Mouse (Mus musculus) layer of hippocampus, adult 18-20 months (tissue): ENCODE results near the gene Pip5k1c. TPM values are rescaled to one million over a fixed set of nuclear protein-coding genes. Genes with fewer than 3 reads are reported as not detected.

Experiments
- DNase-seq, 2 experiments: peaks; one replicate each; pipeline ENCODE4 v3.0.0; 2022; ENCODE audit warnings: low spot score in 2 of 2
- long read RNA-seq: library from polyadenylated mRNA; stranded (forward); transcript quantifications from one replicate; pipeline ENCODE4 v2.0.0, GENCODE M21; 2021
- total RNA-seq, 2 experiments: library from RNA; stranded (reverse); gene quantifications; 2 replicates each; pipeline ENCODE4 v1.2.3; 2021

Gene Pip5k1c
- 100 to 1,000 TPM; 303 to 304 TPM for total RNA-seq
- long read RNA-seq, full-length matches to known transcripts = 301 of 448 reads
- long read RNA-seq, partial matches to known transcripts = 71 of 448 reads
- long read RNA-seq, other reads (novel, unspliced or antisense) = 76 of 448 reads

- DNase-seq = peak; percentile 99 to 100
Observed at GRCm38 (mm10) chr10:81292554-81293333, at the start of gene Pip5k1c. Gene Pip5k1c, plus strand, starts transcription at chr10:81292963.

- no peak for DNase-seq
Observed at GRCm38 (mm10) chr10:81244146-81244545, 48.6 kb upstream of the Pip5k1c start.

- peak in 1 of 2 experiments; percentile 71 for DNase-seq
Observed at GRCm38 (mm10) chr10:81244595-81244994, 48.2 kb upstream of the Pip5k1c start.

- DNase-seq = no peak
Observed at GRCm38 (mm10) chr10:81245166-81245565, 47.6 kb upstream of the Pip5k1c start.

- DNase-seq = no peak
Observed at GRCm38 (mm10) chr10:81247804-81248203, 45.0 kb upstream of the Pip5k1c start.

GRCm38 (mm10) chr10:81249442-81249841 is 43.3 kb upstream of the Pip5k1c start:
- DNase-seq = no peak

- peak; percentile 90 to 94 for DNase-seq
Observed at GRCm38 (mm10) chr10:81252424-81253419, 40.0 kb upstream of the Pip5k1c start, which contains the start of gene Matk. Gene Matk, plus strand, starts transcription at chr10:81252935.

GRCm38 (mm10) chr10:81254886-81255285 is 37.9 kb upstream of the Pip5k1c start:
- DNase-seq = no peak

- DNase-seq = peak in 1 of 2 experiments; percentile 51
Observed at GRCm38 (mm10) chr10:81257158-81258039, 35.4 kb upstream of the Pip5k1c start.

- peak in 1 of 2 experiments; percentile 51 for DNase-seq
Observed at GRCm38 (mm10) chr10:81259225-81259884, 33.4 kb upstream of the Pip5k1c start.

- no peak for DNase-seq
Observed at GRCm38 (mm10) chr10:81261025-81261424, 31.7 kb upstream of the Pip5k1c start.

- no peak for DNase-seq
Observed at GRCm38 (mm10) chr10:81265540-81265939, 27.2 kb upstream of the Pip5k1c start.

GRCm38 (mm10) chr10:81266211-81267105 is 26.3 kb upstream of the Pip5k1c start, which contains the start of the genes Mrpl54 and Apba3:
Gene Mrpl54, minus strand, starts transcription at chr10:81266934.
Gene Apba3, plus strand, starts transcription at chr10:81266960.
- peak; percentile 93 to 97 for DNase-seq

GRCm38 (mm10) chr10:81268056-81268455 is 24.7 kb upstream of the Pip5k1c start:
- peak; percentile 78 to 92 for DNase-seq

- no peak for DNase-seq
Observed at GRCm38 (mm10) chr10:81268643-81269412, 23.9 kb upstream of the Pip5k1c start.

GRCm38 (mm10) chr10:81272356-81272755 is 20.4 kb upstream of the Pip5k1c start:
- no peak for DNase-seq

- DNase-seq = no peak
Observed at GRCm38 (mm10) chr10:81273842-81274241, 18.9 kb upstream of the Pip5k1c start.

GRCm38 (mm10) chr10:81277676-81278075 is 15.1 kb upstream of the Pip5k1c start:
- no peak for DNase-seq
